Mouse (Mus musculus): ENCODE data around the gene Etfrf1.

Etfrf1 gene

GRCm38 (mm10) chr6:145210816-145211338 lies at the start of gene Etfrf1, which contains the start of gene Casc1:
Gene Etfrf1, plus strand, starts transcription at chr6:145211134.
Gene Casc1, minus strand, starts transcription at chr6:145211005.
- DNase-seq (ENCODE audit: low spot score): peak; percentile 99

- DNase-seq (ENCODE audit: low spot score): no peak
These were observed 38.9 kb upstream of the Etfrf1 start for GRCm38 (mm10) chr6:145171892-145172606.

- DNase-seq (ENCODE audit: low spot score): peak; percentile 50
These were observed 37.1 kb upstream of the Etfrf1 start for GRCm38 (mm10) chr6:145173781-145174191.

GRCm38 (mm10) chr6:145175571-145175981 lies 35.4 kb upstream of the Etfrf1 start:
- DNase-seq (ENCODE audit: low spot score): no peak

- DNase-seq (ENCODE audit: low spot score): no peak
These were observed 34.5 kb upstream of the Etfrf1 start for GRCm38 (mm10) chr6:145176474-145176873.

- peak; percentile 80 for DNase-seq (ENCODE audit: low spot score)
These were observed 31.3 kb upstream of the Etfrf1 start for GRCm38 (mm10) chr6:145179665-145180064.

GRCm38 (mm10) chr6:145182044-145182443 lies 28.9 kb upstream of the Etfrf1 start:
- no peak for DNase-seq (ENCODE audit: low spot score)

GRCm38 (mm10) chr6:145186096-145186495 lies 24.8 kb upstream of the Etfrf1 start:
- no peak for DNase-seq (ENCODE audit: low spot score)

- DNase-seq (ENCODE audit: low spot score): peak; percentile 76
These were observed 23.5 kb upstream of the Etfrf1 start for GRCm38 (mm10) chr6:145187093-145188088.

GRCm38 (mm10) chr6:145193038-145193437 lies 17.9 kb upstream of the Etfrf1 start:
- no peak for DNase-seq (ENCODE audit: low spot score)

- DNase-seq (ENCODE audit: low spot score): no peak
These were observed 17.5 kb upstream of the Etfrf1 start for GRCm38 (mm10) chr6:145193446-145193845.

GRCm38 (mm10) chr6:145197949-145198686 lies 12.8 kb upstream of the Etfrf1 start:
- DNase-seq (ENCODE audit: low spot score): no peak

GRCm38 (mm10) chr6:145202432-145203125 lies 8.4 kb upstream of the Etfrf1 start:
- no peak for DNase-seq (ENCODE audit: low spot score)

GRCm38 (mm10) chr6:145204440-145204839 lies 6.5 kb upstream of the Etfrf1 start:
- no peak for DNase-seq (ENCODE audit: low spot score)

- DNase-seq (ENCODE audit: low spot score): no peak
These were observed 5.8 kb upstream of the Etfrf1 start for GRCm38 (mm10) chr6:145205142-145205541.

- no peak for DNase-seq (ENCODE audit: low spot score)
These were observed 766 bp upstream of the Etfrf1 start for GRCm38 (mm10) chr6:145210056-145210680.

GRCm38 (mm10) chr6:145211376-145212305 lies 707 bp downstream of the Etfrf1 start:
- DNase-seq (ENCODE audit: low spot score): peak; percentile 64

- DNase-seq (ENCODE audit: low spot score): no peak
These were observed 3.0 kb downstream of the Etfrf1 start for GRCm38 (mm10) chr6:145213916-145214315.

GRCm38 (mm10) chr6:145215826-145216225 lies 4.9 kb downstream of the Etfrf1 start:
- DNase-seq (ENCODE audit: low spot score): no peak

GRCm38 (mm10) chr6:145224246-145224645 lies 13.3 kb downstream of the Etfrf1 start:
- no peak for DNase-seq (ENCODE audit: low spot score)

Data from retina, embryonic 14.5 days (tissue).